Mouse (Mus musculus) neutrophil, adult 65 days (primary cell): ENCODE measurements around the gene Vma21-ps. TPM values are rescaled to one million over a fixed set of nuclear protein-coding genes. Genes with fewer than 3 reads are reported as not detected.

Experiments used
- total RNA-seq: library from RNA; stranded (reverse); gene quantifications from 2 replicates; pipeline ENCODE4 v1.2.4, GENCODE M21; 2023

Gene Vma21-ps
- total RNA-seq: not detected in 2 replicates

GRCm38 (mm10) chr4:52497144-52497543 is at the start of gene Vma21-ps:
Vma21-ps (minus strand) TSS chr4:52497244.

Other genes with a start within 250 kb of the Vma21-ps start
- gene Smc2, start 58.0 kb downstream of the Vma21-ps start, total RNA-seq: 31.1 and 36.8 TPM in 2 replicates
- gene Toporsl, start 99.0 kb upstream of the Vma21-ps start, total RNA-seq: not detected in 2 replicates